Mouse (Mus musculus) ES-E14 (cell line): ENCODE measurements around the gene Cspg5.

Experiments used
- CHD2 ChIP-seq: IDR thresholded peaks from 2 replicates; pipeline ENCODE4 v1.6.1; 2014; ENCODE audit warnings: mild to moderate bottlenecking, low read depth, low read length, inconsistent platforms
- ZC3H11A ChIP-seq: IDR thresholded peaks from 2 replicates; pipeline ENCODE4 v1.6.1; 2012; ENCODE audit warnings: low read depth, mild to moderate bottlenecking, inconsistent platforms, low read length, borderline replicate concordance
- ZNF384 ChIP-seq: IDR thresholded peaks from 2 replicates; pipeline ENCODE4 v1.6.1; 2012; ENCODE audit warnings: low read depth, low read length, inconsistent platforms

DNA sequence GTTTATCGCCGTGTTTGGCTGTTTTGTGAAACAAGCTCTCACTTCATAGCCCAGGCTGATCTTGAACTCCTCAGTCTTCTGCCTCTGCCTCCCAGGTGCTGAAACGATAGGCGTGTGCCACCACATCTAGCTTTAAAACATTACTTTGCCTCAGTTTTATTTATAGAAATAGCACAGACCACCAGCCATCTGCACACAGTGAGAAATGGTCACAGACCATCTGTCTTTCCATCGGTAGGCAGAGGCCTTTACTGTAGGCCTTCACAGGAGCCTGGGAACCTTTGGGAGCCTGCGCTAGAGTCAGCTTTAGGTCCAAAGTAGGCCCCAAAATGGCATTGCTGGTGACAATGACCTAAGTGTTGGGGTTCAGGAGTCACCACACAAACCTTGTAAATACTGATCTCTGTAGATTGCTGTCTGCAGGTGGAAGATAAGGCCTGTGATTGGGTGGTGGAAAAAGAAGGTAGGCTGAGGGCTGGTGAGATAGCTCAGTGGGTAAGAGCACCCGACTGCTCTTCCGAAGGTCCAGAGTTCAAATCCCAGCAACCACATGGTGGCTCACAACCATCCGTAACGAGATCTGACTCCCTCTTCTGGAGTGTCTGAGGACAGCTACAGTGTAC lies 40.6 kb downstream of the Cspg5 start:
- TF ChIP-seq ZC3H11A = no peak
- TF ChIP-seq ZNF384 = no peak
- TF ChIP-seq CHD2 = no peak
